Mouse (Mus musculus): ENCODE measurements at regions not wholly inside any gene's neighbourhood (a gene's known extent, or its start where the extent isn't known, plus 50 kb on each side); places are given as distances from the start of the nearest gene placed in this dataset.

GRCm38 (mm10) chr15:13859193-13859592, 685.7 kb upstream of the Cdh6 start:
- Histone ChIP-seq H3K9me3 (ENCODE audit: control insufficient read depth, low read length) (no peaks in the 10 kb centered on the region), H3K36me3 (ENCODE audit: control insufficient read depth, insufficient read depth, low read length) (no peaks in the 10 kb centered on the region), H3K4me1 (ENCODE audit: control insufficient read depth, insufficient read depth, low read length) (no peaks in the 10 kb centered on the region), H3K4me2 (ENCODE audit: low read depth) (no peak overlapping the region), H3K27me3 (ENCODE audit: control insufficient read depth, insufficient read depth, low read length) (no peaks in the 10 kb centered on the region), H3K4me3 (ENCODE audit: low read depth, low read length) (no peak overlapping the region), H3K9ac (ENCODE audit: low read length) (no peak overlapping the region), H3K27ac (ENCODE audit: low read depth, low read length) (no peak overlapping the region)
- DNase-seq (ENCODE audit: low spot score) (no peak), ATAC-seq (ENCODE audit: insufficient read depth, low FRiP score, low TSS enrichment) (0 out of 2 replicates have a peak, but pooled peaks have one; percentile 55)
- WGBS: 96% methylated on average over 1 of the region's 1 CpGs

- H3K4me2 ChIP-seq (ENCODE audit: low read depth): no peak overlapping the region
- no peak overlapping the region for H3K27ac ChIP-seq (ENCODE audit: low read depth, low read length)
- ATAC-seq (ENCODE audit: insufficient read depth, low FRiP score, low TSS enrichment) (no peak), DNase-seq (ENCODE audit: low spot score) (no peak)
- H3K36me3 ChIP-seq (ENCODE audit: control insufficient read depth, insufficient read depth, low read length): no peaks in the 10 kb centered on the region
- no peaks in the 10 kb centered on the region for H3K4me1 ChIP-seq (ENCODE audit: control insufficient read depth, insufficient read depth, low read length)
- 65% methylated on average over 8 of the region's 8 CpGs for WGBS
- no peaks in the 10 kb centered on the region for H3K27me3 ChIP-seq (ENCODE audit: control insufficient read depth, insufficient read depth, low read length)
- no peak overlapping the region for H3K4me3 ChIP-seq (ENCODE audit: low read depth, low read length)
- H3K9ac ChIP-seq (ENCODE audit: low read length): no peak overlapping the region
- H3K9me3 ChIP-seq (ENCODE audit: control insufficient read depth, low read length): no peaks in the 10 kb centered on the region
Measured at GRCm38 (mm10) chr15:13854095-13854836, 680.8 kb upstream of the Cdh6 start.
